Mouse (Mus musculus) C2C12 (cell line): ENCODE results near the gene Fsip1. TPM values are rescaled to one million over a fixed set of nuclear protein-coding genes. Genes with fewer than 3 reads are reported as not detected.

Experiments used
- H3K27me3 ChIP-seq: one replicate; pipeline ENCODE4 v1.6.1; 2011; ENCODE audit not compliant: control insufficient read depth, insufficient read depth, insufficient read length
- H3K36me3 ChIP-seq: one replicate; pipeline ENCODE4 v1.6.1; 2011; ENCODE audit not compliant: control insufficient read depth, insufficient read depth
- H3K4me3 ChIP-seq: one replicate; pipeline ENCODE4 v1.5.1; 2011; ENCODE audit warnings: mild to moderate bottlenecking, control low read depth; ENCODE audit not compliant: poor library complexity, insufficient read depth, severe bottlenecking
- H3K79me2 ChIP-seq: one replicate; pipeline ENCODE4 v1.6.1; 2011; ENCODE audit not compliant: control insufficient read depth, insufficient read depth
- H3K79me3 ChIP-seq: one replicate; pipeline ENCODE4 v1.6.1; 2011; ENCODE audit warnings: low read depth, control low read depth
- H3ac ChIP-seq: one replicate; pipeline ENCODE3; 2011; ENCODE audit warnings: low read depth; ENCODE audit not compliant: control insufficient read depth, insufficient read length
- CEBPB ChIP-seq: IDR thresholded peaks from one replicate; pipeline ENCODE4 v1.6.1; 2011; ENCODE audit warnings: low read depth, mild to moderate bottlenecking, control low read depth, moderate library complexity
- CTCF ChIP-seq: IDR thresholded peaks from one replicate; pipeline ENCODE4 v1.5.1; 2011; ENCODE audit not compliant: control insufficient read depth, insufficient read depth, insufficient read length
- FOSL1 ChIP-seq: IDR thresholded peaks from one replicate; pipeline ENCODE4 v1.8.0; 2011; ENCODE audit warnings: mild to moderate bottlenecking, low read length; ENCODE audit not compliant: poor library complexity, insufficient read depth, severe bottlenecking
- MAX ChIP-seq: IDR thresholded peaks from one replicate; pipeline ENCODE4 v1.6.1; 2011; ENCODE audit warnings: mild to moderate bottlenecking, control low read depth
- MYOD1 ChIP-seq: IDR thresholded peaks from one replicate; pipeline ENCODE4 v1.6.1; 2011; ENCODE audit warnings: low read depth; ENCODE audit not compliant: control insufficient read depth, insufficient read length
- MYOG ChIP-seq: IDR thresholded peaks from one replicate; pipeline ENCODE4 v1.6.1; 2011; ENCODE audit not compliant: control insufficient read depth, insufficient read length; ENCODE audit errors: extremely low read depth
- USF1 ChIP-seq: IDR thresholded peaks from one replicate; pipeline ENCODE4 v1.6.1; 2011; ENCODE audit warnings: low read depth, mild to moderate bottlenecking, control low read depth, moderate library complexity
- polyA plus RNA-seq: library from polyadenylated mRNA; unstranded; fragments of >200 nt; fragmentation: generic; extraction: Trizol; gene quantifications from one replicate; pipeline ENCODE4 v1.2.1, GENCODE M21; 2012; ENCODE audit warnings: missing spikeins

The Fsip1 gene
- polyA plus RNA-seq, 1 experiment: 0.09 TPM

DNA sequence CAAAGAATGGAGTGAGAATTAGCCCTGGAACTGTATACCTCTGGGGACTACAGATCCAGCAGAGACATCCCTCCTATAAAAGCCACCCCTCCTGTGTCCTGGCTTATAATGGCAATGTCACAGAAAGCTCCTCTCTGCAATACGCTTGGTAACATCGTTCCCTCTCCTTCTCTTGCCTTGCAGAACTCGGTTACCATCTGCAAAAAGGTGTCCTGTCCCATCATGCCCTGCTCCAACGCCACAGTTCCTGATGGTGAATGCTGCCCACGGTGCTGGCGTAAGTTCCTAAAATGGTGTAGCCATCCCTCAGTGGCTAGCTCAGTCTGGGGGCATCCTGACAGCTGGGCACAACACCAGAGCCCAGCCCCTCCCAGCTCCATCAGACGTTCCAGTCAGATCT lies 141.1 kb downstream of the Fsip1 start:
- no peak overlapping the region for H3K4me3 ChIP-seq
- peaks cover 83% of the 10 kb centered on the region for H3K36me3 ChIP-seq
- no peaks in the 10 kb centered on the region for H3K27me3 ChIP-seq
- H3K79me3 ChIP-seq: peaks cover 49% of the 10 kb centered on the region
- H3K79me2 ChIP-seq: peaks cover 83% of the 10 kb centered on the region
- TF ChIP-seq CEBPB (no peak), CTCF (no peak), USF1 (no peak)
- peak overlapping the region; percentile 4 for H3ac ChIP-seq

DNA sequence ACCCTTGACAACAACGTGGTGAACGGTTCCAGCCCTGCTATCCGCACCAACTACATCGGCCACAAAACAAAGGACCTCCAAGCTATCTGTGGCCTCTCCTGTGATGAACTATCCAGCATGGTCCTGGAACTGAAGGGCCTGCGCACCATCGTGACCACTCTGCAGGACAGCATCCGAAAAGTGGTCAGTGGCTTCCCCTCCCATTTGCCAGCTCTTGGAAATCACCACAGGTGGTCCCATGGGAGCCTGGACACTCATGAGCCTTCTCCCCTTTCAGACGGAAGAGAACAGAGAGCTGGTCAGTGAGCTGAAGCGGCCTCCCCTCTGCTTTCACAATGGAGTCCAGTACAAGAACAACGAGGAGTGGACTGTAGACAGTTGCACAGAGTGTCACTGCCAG lies 142.1 kb downstream of the Fsip1 start:
- H3K36me3 ChIP-seq: peaks cover 73% of the 10 kb centered on the region
- H3ac ChIP-seq: peak overlapping the region; percentile 20
- peaks cover 47% of the 10 kb centered on the region for H3K79me3 ChIP-seq
- peaks cover 73% of the 10 kb centered on the region for H3K79me2 ChIP-seq
- TF ChIP-seq MAX (peak; percentile 48), CEBPB (no peak), MYOG (no peak), CTCF (no peak)
- peak overlapping the region; percentile 77 for H3K4me3 ChIP-seq
- no peaks in the 10 kb centered on the region for H3K27me3 ChIP-seq

DNA sequence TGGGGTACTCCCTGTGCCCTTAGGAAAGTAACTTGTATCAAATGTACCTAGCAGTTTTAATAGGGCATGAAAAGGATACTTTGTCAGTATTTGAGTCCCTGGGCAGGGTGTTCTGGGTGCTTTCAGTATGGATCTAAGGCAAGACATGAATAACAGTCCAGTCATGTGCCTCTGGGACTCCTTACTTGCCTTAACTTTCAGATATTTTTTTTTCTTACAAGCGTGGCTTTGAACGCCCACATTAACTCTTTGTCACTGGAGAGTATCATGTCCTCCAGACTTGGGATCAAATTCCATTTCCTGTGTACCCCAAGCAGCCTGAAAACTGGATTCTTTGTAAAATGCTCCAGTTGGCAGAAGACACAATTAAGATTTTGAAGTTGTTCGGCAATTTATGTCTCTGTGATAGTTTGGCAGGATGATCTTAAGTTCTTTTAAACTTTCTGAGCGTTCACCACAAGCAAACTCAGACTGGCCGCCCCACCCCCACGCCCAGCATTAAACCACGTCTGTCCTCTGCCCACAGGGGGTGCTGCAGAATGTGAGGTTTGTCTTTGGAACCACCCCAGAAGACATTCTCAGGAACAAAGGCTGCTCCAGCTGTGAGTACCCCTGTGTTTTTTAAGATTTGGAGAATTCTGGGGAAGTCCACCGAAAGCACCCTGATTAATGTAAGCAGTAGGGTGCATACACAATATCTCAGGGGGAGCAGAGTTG lies 142.8 kb downstream of the Fsip1 start:
- Histone ChIP-seq H3K79me2 (peaks cover 70% of the 10 kb centered on the region), H3K36me3 (peaks cover 66% of the 10 kb centered on the region), H3K4me3 (peak overlapping the region; percentile 77), H3K27me3 (no peaks in the 10 kb centered on the region), H3K79me3 (peaks cover 47% of the 10 kb centered on the region), H3ac (peak overlapping the region; percentile 30)
- TF ChIP-seq FOSL1 (no peak), CTCF (peak; percentile 27), CEBPB (no peak), USF1 (peak; percentile 74), MYOG (no peak), MYOD1 (no peak), MAX (no peak)

DNA sequence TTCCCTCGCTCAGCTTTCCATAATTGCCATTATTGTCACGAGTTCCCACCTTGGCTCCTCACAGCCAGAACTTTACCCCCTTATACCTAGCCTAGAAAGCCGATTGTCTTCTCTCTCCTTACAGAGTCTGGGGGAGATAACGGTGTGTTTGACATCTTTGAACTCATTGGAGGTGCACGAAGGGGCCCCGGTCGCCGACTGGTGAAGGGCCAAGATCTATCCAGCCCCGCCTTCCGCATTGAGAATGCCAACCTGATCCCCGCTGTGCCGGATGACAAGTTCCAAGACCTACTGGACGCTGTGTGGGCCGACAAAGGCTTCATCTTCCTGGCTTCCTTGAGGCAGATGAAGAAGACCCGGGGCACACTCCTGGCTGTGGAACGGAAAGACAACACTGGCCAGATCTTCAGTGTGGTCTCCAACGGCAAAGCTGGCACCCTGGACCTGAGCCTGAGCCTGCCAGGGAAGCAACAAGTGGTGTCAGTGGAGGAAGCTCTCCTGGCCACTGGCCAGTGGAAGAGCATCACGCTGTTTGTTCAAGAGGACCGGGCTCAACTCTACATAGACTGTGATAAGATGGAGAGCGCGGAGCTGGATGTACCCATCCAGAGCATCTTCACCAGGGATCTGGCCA lies 143.8 kb downstream of the Fsip1 start:
- Histone ChIP-seq H3K79me2 (peaks cover 64% of the 10 kb centered on the region), H3K4me3 (peak overlapping the region; percentile 77), H3K36me3 (peaks cover 56% of the 10 kb centered on the region), H3K27me3 (no peaks in the 10 kb centered on the region), H3K79me3 (peaks cover 47% of the 10 kb centered on the region), H3ac (peak overlapping the region; percentile 70)
- TF ChIP-seq MYOD1 (no peak), MYOG (no peak), FOSL1 (no peak), USF1 (no peak), MAX (no peak), CTCF (no peak), CEBPB (no peak)

DNA sequence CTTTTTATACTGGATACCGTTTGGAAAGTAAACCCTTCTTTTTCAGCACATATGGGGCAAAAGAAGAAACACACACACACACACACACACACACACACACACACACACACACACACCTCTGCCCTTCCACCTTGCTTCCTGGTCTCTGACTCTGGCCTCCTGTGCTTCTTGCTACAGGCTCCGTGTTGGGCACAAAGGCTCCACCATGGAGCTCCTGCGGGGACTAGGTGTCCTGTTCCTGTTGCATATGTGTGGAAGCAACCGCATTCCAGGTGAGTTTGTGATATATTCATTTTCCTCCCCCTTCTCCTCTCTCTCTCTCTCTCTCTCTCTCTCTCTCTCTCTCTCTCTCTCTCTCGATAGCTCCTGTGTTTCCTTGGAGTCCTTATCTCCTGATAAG lies 144.3 kb downstream of the Fsip1 start:
- H3K79me3 ChIP-seq: peaks cover 47% of the 10 kb centered on the region
- no peaks in the 10 kb centered on the region for H3K27me3 ChIP-seq
- H3K4me3 ChIP-seq: peak overlapping the region; percentile 77
- TF ChIP-seq MYOG: no peak
- TF ChIP-seq MAX: no peak
- TF ChIP-seq MYOD1: no peak
- no peak for TF ChIP-seq CTCF
- TF ChIP-seq FOSL1: no peak
- no peak for TF ChIP-seq USF1
- TF ChIP-seq CEBPB: no peak
- H3ac ChIP-seq: peak overlapping the region; percentile 81
- H3K79me2 ChIP-seq: peaks cover 58% of the 10 kb centered on the region
- H3K36me3 ChIP-seq: peaks cover 51% of the 10 kb centered on the region
